Comparison of ENCODE assay signal across 14 mouse cellular contexts in the genomic region with DNA sequence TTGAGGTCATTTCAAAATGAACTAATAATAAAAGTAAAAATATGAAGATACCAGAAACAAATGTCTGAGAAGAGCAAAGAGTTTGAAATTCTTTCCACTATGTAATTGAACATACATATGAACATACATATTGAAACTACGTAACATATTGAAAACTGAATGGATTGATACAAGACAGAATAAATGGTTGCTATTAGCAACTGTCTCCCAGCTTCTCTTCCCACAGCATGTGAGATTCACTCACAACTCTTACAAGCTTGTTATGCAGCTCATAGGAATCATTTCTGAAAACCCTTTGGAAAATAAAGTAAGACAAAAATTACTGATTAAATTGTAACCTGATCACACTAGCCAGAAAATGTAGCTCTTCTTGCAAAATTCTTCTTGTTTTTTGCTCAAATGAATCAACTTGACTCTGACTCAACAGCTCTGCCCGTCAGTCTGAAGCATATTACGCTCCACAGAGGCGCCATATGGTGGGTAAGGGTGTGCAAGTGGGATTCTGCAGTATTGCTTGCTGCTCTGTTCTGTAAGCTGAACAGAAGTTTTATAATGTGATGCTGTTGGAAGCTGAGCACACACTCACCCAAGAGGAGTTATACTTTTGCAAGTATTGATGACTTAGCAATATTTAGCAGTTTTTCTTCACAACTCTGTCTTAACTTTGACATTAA.
A peak's percentile ranks its signal among the peaks of the same experiment; 100 is the strongest.
DNase-seq lines count a peak whose midpoint lies in the region; ATAC-seq and TF ChIP-seq lines count a peak whose summit lies in the region.
"Had no signal": no experiment of that assay in that cellular context is flagged by ENCODE, and none has a peak within 500 bp of the region (broad histone marks: within the 10 kb centered on the region; RNA-seq: fewer than 3 reads in every experiment).

No protein-coding gene starts in this region.

- no peaks in the 10 kb centered on the region for H3K27me3 ChIP-seq in forebrain, postnatal 0 days (ENCODE audit: insufficient read depth, low read length)
- H3K27me3 ChIP-seq in hindbrain, embryonic 11.5 days (ENCODE audit: control insufficient read depth, insufficient read depth, low read length), result no peaks in the 10 kb centered on the region
- H3K27me3 ChIP-seq: embryonic facial prominence, embryonic 15.5 days; lung, embryonic 15.5 days had no signal

- ATAC-seq in forebrain, postnatal 0 days, result peak; percentile 95
- ATAC-seq in CD4-positive, CD25-positive, alpha-beta regulatory T cell, adult 4 months, result no peak
- no peak for ATAC-seq in hindbrain, embryonic 11.5 days (ENCODE audit: low FRiP score)

- H3K36me3 ChIP-seq in forebrain, postnatal 0 days (ENCODE audit: insufficient read depth), result no peaks in the 10 kb centered on the region
- H3K36me3 ChIP-seq in hindbrain, embryonic 11.5 days (ENCODE audit: control insufficient read depth, insufficient read depth, low read length), result no peaks in the 10 kb centered on the region
- H3K36me3 ChIP-seq: embryonic facial prominence, embryonic 15.5 days; lung, embryonic 15.5 days had no signal

- peak; percentile 79 for DNase-seq in brain, embryonic 14.5 days (ENCODE audit: low read depth)
- peak; percentile 77 for DNase-seq in forebrain, postnatal 0 days
- DNase-seq in layer of hippocampus, postnatal 10 days (ENCODE audit: low spot score in 2 of 2), result peak; percentile 12 to 34
- DNase-seq in left cerebral cortex, postnatal 36 days (ENCODE audit: low spot score in 2 of 2), result peak; percentile 26 to 33
- no peak for DNase-seq in kidney, postnatal 10 days
- DNase-seq in adrenal gland, postnatal 10 days, result no peak
- no peak for DNase-seq in hindbrain, embryonic 11.5 days (ENCODE audit: low spot score)
- DNase-seq: cerebellum, postnatal 25 days; heart, postnatal 36 days; kidney, adult 9 months; liver had no signal

- WGBS in forebrain, postnatal 0 days, result 50% methylated on average over 4 of the region's 4 CpGs
- 85% methylated on average over 4 of the region's 4 CpGs for WGBS in hindbrain, embryonic 11.5 days

- intact Hi-C loops in left cerebral cortex, postnatal 36 days (cut with DNase I), result no loop called here

- no peaks in the 10 kb centered on the region for H3K9me3 ChIP-seq in forebrain, postnatal 0 days (ENCODE audit: low read length)
- H3K9me3 ChIP-seq in hindbrain, embryonic 11.5 days (ENCODE audit: control insufficient read depth, low read length), result no peaks in the 10 kb centered on the region
- H3K9me3 ChIP-seq: embryonic facial prominence, embryonic 15.5 days; lung, embryonic 15.5 days had no signal

- no peaks in the 10 kb centered on the region for H3K4me1 ChIP-seq in forebrain, postnatal 0 days (ENCODE audit: insufficient read depth)
- no peaks in the 10 kb centered on the region for H3K4me1 ChIP-seq in hindbrain, embryonic 11.5 days (replicated peaks; ENCODE audit: control insufficient read depth, insufficient read depth, low read length)
- H3K4me1 ChIP-seq: embryonic facial prominence, embryonic 15.5 days; lung, embryonic 15.5 days had no signal

- H3K9ac ChIP-seq in forebrain, postnatal 0 days, result no peak overlapping the region
- no peak overlapping the region for H3K9ac ChIP-seq in hindbrain, embryonic 11.5 days (ENCODE audit: low read depth, low read length)
- H3K9ac ChIP-seq: embryonic facial prominence, embryonic 15.5 days; lung, embryonic 15.5 days had no signal

- H3K4me2 ChIP-seq in forebrain, postnatal 0 days (ENCODE audit: low read depth), result no peak overlapping the region
- H3K4me2 ChIP-seq in hindbrain, embryonic 11.5 days (replicated peaks; ENCODE audit: low read depth, low read length), result no peak overlapping the region
- H3K4me2 ChIP-seq: embryonic facial prominence, embryonic 15.5 days; lung, embryonic 15.5 days had no signal

- no peak overlapping the region for H3K4me3 ChIP-seq in forebrain, postnatal 0 days (ENCODE audit: low read depth, low read length)
- no peak overlapping the region for H3K4me3 ChIP-seq in hindbrain, embryonic 11.5 days (ENCODE audit: low read depth, low read length)
- H3K4me3 ChIP-seq: embryonic facial prominence, embryonic 15.5 days; lung, embryonic 15.5 days had no signal

- H3K27ac ChIP-seq in forebrain, postnatal 0 days (ENCODE audit: low read depth, low read length), result no peak overlapping the region
- H3K27ac ChIP-seq in hindbrain, embryonic 11.5 days (ENCODE audit: low read depth, low read length), result no peak overlapping the region
- H3K27ac ChIP-seq: embryonic facial prominence, embryonic 15.5 days; lung, embryonic 15.5 days had no signal

- no peak for TF ChIP-seq POLR2A in brain, embryonic 14.5 days (IDR thresholded peaks at IDR 0.05; ENCODE audit: borderline replicate concordance, extremely low read depth, insufficient read depth, insufficient read length, poor library complexity, severe bottlenecking)

- TF ChIP-seq CTCF in brain, embryonic 14.5 days (IDR thresholded peaks at IDR 0.05; ENCODE audit: borderline replicate concordance, extremely low read depth, insufficient read depth, insufficient read length), result no peak
- no peak for TF ChIP-seq CTCF in forebrain, postnatal 0 days (IDR thresholded peaks at IDR 0.05; ENCODE audit: low read depth)

Comparison
In these comparisons a context has a peak if more than half of its experiments do, and no peak if none do; other contexts are left out.
1. DNase-seq: peak in brain, embryonic 14.5 days (single experiment), forebrain, postnatal 0 days (single experiment), layer of hippocampus, postnatal 10 days (2 of 2) and left cerebral cortex, postnatal 36 days (2 of 2); none in kidney, postnatal 10 days (single experiment), adrenal gland, postnatal 10 days (single experiment) and hindbrain, embryonic 11.5 days (single experiment).